Mouse (Mus musculus): ENCODE data around the gene Cd27. TPM values are rescaled to one million over a fixed set of nuclear protein-coding genes. Genes with fewer than 3 reads are reported as not detected.

Cd27 gene
- not detected in 2 replicates for polyA plus RNA-seq (2012)

DNA sequence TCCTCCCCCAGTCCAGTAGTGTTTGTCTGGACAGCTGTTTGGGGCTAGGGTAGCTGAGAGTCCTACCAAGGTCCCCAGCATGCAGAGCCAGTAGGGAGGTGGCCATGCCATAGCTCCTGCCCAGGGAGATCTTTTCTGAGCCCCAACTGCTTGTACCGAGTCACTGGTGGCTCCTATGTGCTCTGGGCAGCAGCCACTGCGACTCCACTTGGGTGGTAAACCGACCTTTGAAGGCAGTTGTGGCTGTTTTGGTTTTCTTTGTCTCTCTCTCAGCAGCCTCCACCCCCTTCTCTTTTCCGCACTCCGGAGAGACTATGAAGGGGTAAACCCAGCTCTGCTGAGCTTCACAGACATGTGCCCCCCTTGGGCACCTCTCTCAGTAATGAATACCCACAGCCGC, at the start of gene Cd27:
Gene Cd27 (minus strand): TSS at position 229 of the 400 bp plus-strand sequence.
- no peak for TF ChIP-seq GATA1 (IDR thresholded peaks at IDR 0.05; ENCODE audit: low read length)

DNA sequence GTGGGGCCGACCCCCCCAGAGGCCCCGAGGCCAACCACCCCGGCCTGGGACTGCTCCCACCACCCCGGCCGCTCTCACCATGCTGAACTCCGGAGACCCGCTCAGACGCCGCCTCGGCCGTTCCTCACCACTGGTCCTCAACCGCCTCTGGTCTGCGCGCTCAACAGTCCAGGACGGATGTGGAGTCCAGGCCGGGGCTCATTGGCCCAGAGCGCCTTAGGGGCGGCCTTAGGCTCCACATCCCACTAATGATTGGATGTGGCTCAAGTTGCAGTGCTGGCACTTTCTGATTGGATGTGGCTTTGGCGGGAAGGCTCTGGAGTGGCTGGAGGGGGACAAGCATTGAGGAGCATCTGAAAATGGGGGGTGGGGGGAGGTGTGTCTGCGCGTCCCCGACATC, 49.1 kb upstream of the Cd27 start, which contains the start of gene Tuba3a:
Gene Tuba3a (minus strand): TSS at position 153 of the 400 bp plus-strand sequence.
- TF ChIP-seq GATA1 (IDR thresholded peaks at IDR 0.05; ENCODE audit: low read length): no peak

DNA sequence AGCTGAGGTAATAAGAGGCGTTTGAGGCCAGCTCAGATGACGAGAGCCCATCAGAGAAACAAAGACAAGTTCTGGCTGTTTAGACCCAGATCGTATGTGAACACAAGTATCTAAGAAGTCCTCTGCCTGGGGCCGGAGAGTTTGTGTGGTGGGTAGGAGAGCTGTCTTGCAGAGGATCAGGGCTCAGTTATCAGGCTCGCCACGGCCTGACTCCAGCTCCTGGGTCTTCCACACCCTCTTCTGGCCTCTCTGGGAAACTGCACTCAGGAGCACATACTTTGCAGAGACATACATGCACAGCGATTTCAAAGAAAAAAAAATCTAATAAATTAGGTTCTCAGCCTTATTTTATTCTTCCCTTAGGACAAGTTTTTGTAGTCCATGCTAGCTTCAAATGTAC, 47.9 kb upstream of the Cd27 start:
- no peak for TF ChIP-seq GATA1 (IDR thresholded peaks at IDR 0.05; ENCODE audit: low read length)

DNA sequence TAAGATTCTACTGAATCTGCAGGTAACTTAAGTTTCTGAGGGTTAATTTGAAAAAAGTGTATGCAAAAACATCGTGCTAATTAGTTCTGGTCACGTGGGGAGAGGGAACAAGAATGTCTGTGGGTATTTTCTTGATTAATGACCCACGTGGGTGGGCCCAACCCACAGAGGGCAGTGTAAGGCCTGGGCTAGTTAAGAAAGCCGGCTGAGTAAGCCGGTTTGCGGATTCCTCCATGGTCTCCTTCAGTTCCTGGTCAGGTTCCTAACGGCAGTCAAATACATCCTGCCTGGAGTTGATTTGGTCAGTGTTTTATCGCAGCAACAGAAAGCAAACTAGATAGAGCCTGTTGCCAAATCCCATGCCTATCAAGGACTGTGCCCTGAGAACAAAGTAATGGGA, 47.4 kb upstream of the Cd27 start:
- TF ChIP-seq GATA1 (IDR thresholded peaks at IDR 0.05; ENCODE audit: low read length): no peak

DNA sequence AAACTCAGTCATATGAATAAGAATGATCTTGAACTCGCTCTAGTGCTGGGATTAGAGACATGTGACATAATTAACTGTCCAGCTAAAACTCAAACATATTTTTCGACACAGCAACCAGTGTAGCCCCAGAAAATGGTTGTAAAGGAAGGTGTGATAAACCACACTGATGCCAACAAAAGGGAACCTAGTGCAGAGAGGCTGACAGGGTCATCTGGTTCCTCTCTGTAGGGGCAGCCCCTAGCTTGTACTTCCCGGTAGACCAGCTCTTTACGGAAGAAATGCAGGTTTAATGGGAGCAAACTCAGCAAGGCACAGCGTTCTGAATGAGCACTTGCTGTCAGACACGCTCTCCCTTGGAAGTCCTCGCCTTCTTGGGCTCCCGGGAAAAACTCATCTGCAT, 42.9 kb upstream of the Cd27 start:
- no peak for TF ChIP-seq GATA1 (IDR thresholded peaks at IDR 0.05; ENCODE audit: low read length)

DNA sequence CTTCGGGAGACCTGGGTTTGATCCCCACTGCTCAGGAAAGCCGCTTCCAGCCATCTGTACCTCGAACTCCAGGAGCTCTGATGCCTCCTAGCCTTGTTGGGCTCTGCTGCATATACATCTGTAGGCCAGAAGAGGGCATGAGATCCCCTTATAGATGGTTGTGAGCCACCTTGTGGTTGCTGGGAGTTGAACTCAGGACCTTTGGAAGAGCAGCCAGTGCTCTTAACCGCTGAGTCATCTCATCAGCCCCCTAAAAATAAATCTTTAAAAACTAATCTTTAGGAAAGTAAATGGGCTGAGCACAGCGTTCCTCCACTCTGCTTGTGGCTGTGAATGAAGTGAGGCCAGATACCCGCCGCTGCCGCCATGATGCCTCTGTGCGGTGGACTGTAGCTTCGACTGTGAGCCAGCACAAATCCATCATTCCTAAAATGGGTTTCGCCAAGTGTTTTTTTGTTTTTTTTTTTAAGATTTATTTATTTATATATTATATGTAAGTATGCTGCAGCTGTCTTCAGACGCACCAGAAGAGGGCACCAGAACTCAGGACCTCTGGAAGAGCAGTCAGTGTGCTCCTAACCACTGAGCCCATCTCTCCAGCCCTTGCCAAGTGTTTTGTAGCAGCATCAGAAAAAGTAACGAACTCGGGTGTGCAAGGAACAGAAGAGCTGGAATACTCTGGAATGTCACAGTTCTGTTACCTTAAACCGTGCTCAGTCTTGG, 38.2 kb upstream of the Cd27 start:
- TF ChIP-seq GATA1 (IDR thresholded peaks at IDR 0.05; ENCODE audit: low read length): no peak

DNA sequence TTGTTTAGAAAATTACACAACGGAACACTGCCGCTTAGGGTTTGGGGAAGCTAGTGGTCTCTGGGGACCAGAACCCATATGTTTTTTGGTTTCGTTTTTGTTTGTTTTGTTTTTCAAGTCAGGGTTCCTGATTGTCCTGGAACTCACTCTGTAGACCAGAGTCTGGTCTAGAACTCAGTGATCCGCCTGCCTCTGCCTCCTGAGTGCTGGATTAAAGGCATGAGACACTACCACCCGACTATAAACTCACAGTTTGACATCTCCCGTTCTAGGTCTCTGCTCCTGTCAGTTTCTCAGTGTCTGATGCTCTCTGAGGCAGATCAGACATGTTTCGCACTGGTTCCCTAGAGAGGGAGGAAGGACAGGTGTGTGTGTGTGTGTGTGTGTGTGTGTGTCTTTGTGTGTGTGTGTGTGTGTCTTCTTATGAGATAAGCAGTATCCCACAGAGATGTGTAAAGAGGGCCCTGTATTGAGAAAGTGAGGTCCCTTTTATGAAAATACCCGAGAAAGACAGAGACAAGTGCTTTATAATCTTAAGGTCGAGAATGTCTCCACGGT, 35.5 kb upstream of the Cd27 start:
- TF ChIP-seq GATA1 (IDR thresholded peaks at IDR 0.05; ENCODE audit: low read length): no peak

DNA sequence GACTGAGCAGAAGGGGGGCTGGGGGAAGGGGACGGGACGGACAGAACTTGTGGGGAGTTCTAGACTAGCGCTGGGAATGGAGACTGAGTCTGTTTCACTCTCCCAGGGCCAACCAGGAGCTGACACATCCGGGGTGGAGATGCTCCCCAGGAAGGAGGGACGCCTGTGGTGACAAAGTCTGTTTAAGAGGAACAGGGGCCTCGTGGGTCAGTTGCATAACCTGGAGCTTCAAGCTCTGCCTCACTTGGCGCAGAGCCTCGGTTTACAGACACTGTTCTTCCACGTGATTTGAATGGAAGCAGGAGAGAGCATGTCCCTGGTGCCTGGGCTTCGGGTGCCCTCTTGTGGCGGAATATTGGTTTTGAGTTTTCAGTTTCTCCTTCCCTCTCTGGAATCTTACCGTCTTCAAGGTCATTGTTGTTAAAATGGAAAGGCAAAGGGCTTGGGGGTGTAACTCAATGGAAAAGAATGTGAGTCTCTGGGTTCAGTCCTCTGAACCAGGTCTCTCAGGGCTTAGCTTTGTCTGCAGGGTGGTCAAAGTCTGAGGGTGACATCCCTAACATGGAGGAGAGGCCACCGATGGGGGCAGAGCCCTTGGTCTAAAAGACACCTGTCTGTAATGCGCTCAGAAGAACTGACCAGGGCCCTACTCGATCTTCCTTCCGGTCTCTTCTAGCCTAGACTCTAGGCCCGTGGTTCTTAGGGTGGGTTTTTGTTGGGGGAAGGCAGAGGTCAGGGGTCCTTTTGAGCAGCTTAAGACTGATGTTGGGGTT, 34.8 kb upstream of the Cd27 start:
- no peak for TF ChIP-seq GATA1 (IDR thresholded peaks at IDR 0.05; ENCODE audit: low read length)

DNA sequence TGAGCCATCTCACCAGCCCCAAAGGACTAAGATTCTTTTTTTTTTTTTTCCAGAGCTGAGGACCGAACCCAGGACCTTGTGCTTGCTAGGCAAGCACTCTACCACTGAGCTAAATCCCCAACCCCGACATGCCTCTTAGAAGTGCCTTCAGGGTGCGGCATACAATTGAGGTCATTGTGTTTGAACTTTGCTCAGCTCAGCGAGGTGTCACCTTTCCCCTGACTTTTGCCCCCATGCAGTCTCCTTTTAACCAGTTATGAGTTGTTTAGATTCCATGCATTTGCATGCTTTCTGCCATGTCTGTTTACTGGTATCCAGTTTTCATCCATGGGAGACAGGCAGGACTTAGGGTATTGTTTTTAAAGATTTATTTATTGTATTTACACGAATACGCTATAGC, 32.0 kb upstream of the Cd27 start:
- TF ChIP-seq GATA1 (IDR thresholded peaks at IDR 0.05; ENCODE audit: low read length): no peak

DNA sequence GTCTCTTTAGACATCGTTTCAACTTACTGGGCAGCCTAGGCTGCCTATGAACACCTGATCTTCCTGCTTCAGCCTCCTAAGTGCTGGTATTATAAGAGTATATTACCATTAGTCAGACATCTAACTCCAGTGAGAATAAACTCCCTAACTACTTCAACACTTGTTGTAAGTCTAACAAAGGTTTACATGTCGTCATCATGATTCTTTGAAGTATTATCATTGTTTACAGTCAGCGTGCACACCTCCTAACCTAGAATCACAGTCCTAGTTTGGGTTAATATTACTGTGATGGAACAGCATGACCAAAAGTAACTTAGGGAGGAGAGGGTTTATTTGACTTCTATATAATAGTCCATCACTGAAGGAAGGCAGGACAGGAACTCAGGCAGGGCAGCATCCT, 30.7 kb upstream of the Cd27 start:
- no peak for TF ChIP-seq GATA1 (IDR thresholded peaks at IDR 0.05; ENCODE audit: low read length)

DNA sequence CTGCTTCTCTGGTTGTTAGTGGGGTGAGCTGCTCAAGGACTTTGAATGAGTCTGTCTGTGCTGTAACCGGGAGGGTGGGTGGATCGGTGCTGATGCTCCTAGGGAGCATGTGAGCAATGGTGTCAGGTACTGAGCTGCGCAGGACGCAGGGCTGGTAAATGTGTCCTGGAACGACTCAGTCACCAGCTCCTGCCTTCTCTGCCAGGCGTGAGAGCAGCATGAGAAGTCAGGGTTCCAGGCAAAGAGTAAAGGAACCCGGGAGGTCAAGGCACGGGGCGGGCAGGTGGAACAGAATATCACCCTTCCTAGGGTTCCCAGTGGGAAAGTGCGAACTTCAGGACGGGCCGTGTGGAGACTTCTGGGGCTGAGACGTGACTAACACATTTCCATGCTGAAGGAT, 29.3 kb upstream of the Cd27 start:
- TF ChIP-seq GATA1 (IDR thresholded peaks at IDR 0.05; ENCODE audit: low read length): no peak

DNA sequence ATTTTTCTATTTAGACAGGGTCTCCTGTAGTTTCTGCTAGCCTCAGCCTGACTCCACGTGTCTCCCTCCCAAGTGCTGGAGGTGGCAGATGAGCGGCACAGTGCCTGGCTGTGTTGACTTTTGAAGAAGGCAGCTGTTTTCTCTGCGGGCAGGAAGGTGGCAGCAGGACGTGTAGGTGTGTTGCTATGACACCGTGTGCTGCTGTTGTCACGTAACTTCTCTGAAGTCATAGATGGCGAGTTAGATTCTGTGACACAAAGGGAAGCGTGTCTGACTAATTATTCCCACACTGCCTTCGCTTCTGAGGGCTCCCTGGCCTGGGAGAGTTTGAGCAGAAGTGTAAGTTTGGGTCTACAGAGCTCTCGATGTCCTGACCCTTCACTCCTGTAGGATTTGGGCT, 28.4 kb upstream of the Cd27 start:
- TF ChIP-seq GATA1 (IDR thresholded peaks at IDR 0.05; ENCODE audit: low read length): no peak

DNA sequence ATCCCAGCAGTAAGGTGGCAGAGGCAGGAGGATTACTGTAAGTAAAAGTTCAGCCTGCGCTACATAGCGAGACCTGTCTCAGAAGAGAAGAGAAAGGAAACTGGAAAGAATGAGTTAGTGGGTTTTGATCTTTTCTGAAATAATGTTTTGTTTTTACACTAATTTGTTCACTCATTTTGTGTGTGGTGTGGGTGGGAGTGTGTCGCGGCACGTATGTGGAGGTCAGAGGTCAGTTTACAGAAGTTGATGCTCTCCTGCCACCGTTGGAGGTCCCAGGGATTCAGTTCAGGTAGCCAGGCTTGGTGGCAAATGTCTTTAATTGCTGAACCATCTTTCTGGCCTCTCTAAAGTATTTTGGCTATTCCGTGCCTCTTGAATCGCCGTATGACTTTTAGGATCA, 27.4 kb upstream of the Cd27 start:
- TF ChIP-seq GATA1 (IDR thresholded peaks at IDR 0.05; ENCODE audit: low read length): no peak

DNA sequence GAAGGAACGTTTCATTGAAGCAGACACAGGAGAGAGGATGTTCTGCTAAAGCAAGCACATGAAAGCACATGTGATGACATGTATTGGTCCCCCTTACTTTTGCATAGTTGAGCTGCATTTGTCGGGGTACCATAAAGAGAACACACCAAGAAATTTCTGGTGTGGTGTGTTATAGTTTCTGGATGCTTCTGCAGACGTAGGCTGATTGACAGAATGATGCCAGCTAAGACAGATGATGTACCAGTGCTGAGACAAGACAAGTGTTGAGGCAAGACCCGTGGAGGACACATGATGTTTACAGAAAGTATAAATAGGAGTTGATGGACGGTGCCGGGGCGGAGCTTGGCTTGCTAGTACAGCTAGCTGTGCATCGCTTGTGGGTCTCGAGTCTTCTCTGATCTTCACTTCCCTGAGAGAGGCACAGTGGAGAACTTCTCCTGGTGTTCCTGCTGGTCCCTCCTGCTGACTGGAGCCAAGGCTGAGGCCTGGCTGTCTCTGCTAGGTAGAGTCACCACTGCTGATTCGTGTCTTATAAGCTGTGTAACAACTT, 23.3 kb upstream of the Cd27 start:
- no peak for TF ChIP-seq GATA1 (IDR thresholded peaks at IDR 0.05; ENCODE audit: low read length)

DNA sequence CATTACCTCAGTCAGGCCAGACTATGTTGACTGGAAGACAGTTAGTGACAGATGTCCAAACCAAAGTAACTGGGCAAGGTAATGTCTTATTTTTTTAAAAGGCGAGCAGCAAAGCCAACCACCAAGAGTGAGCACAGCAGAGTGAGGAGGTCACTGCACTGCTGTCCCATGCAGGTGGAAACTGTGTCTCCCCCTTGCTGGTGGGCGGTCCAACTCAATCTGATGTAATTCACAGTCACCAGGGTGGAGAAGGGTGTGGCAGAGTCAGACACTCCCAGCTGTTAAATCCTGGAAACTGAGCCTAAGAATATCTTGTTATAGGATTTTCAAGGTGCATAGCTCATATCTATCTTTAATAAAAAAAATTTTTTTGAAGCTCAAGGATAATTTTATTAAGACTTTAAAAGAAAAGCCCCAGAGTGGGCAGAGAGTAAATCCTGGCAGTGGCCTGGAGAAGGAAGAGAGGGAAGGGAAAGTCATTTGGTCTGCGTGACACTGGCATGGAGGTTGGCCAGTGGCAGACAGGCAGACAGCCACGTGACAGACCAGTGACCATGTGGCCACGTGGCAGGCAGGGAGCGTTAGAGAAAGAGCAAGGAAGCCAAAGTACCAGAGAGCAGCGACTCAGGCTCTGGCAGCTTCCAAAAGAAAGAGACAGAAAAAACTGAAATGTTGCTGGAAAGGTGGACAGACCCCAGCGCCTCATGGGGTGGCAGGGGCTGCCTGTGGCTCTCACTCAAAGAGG, 19.6 kb upstream of the Cd27 start:
- TF ChIP-seq GATA1 (IDR thresholded peaks at IDR 0.05; ENCODE audit: low read length): no peak

All from G1E-ER4 (cell line).